Mouse (Mus musculus): Measurements from ENCODE around the gene Mcrip1.

Gene Mcrip1

GRCm38 (mm10) chr11:120514262-120514661, 35.3 kb downstream of the Mcrip1 start:
- in situ Hi-C loops (cut with MboI, MseI) = loop anchor here (5.0 kb wide), 1 partner anchor 48 kb away; no protein-coding TSS in a partner anchor

GRCm38 (mm10) chr11:120512790-120513453, 36.6 kb downstream of the Mcrip1 start:
- in situ Hi-C loops (cut with MboI, MseI) = loop anchor here (5.0 kb wide), 1 partner anchor 49 kb away; no protein-coding TSS in a partner anchor

GRCm38 (mm10) chr11:120510375-120511030, 39.0 kb downstream of the Mcrip1 start:
- in situ Hi-C loops (cut with MboI, MseI) = loop anchor here (5.0 kb wide), 1 partner anchor 52 kb away; no protein-coding TSS in a partner anchor

- in situ Hi-C loops (cut with MboI, MseI) = loop anchor here (5.0 kb wide), 1 partner anchor 52 kb away; no protein-coding TSS in a partner anchor
These were observed 39.6 kb downstream of the Mcrip1 start for GRCm38 (mm10) chr11:120509940-120510339.

- in situ Hi-C loops (cut with MboI, MseI) = no loop called here
These were observed 41.1 kb downstream of the Mcrip1 start for GRCm38 (mm10) chr11:120508290-120508870.

- in situ Hi-C loops (cut with MboI, MseI) = no loop called here
These were observed 41.8 kb downstream of the Mcrip1 start for GRCm38 (mm10) chr11:120507611-120508289.

- in situ Hi-C loops (cut with MboI, MseI) = no loop called here
These were observed 42.6 kb downstream of the Mcrip1 start for GRCm38 (mm10) chr11:120506899-120507298.

- in situ Hi-C loops (cut with MboI, MseI) = no loop called here
These were observed 43.9 kb downstream of the Mcrip1 start for GRCm38 (mm10) chr11:120505661-120506060.

GRCm38 (mm10) chr11:120501701-120502100, 47.8 kb downstream of the Mcrip1 start:
- in situ Hi-C loops (cut with MboI, MseI) = no loop called here

- in situ Hi-C loops (cut with MboI, MseI) = no loop called here
These were observed 48.5 kb downstream of the Mcrip1 start for GRCm38 (mm10) chr11:120501018-120501417.

GRCm38 (mm10) chr11:120500357-120500756, 49.2 kb downstream of the Mcrip1 start:
- in situ Hi-C loops (cut with MboI, MseI) = no loop called here

- in situ Hi-C loops (cut with MboI, MseI) = no loop called here
These were observed 49.6 kb downstream of the Mcrip1 start for GRCm38 (mm10) chr11:120499894-120500293.

- in situ Hi-C loops (cut with MboI, MseI) = no loop called here
These were observed 50.6 kb downstream of the Mcrip1 start for GRCm38 (mm10) chr11:120498891-120499290.

GRCm38 (mm10) chr11:120498226-120498625, 51.3 kb downstream of the Mcrip1 start:
- in situ Hi-C loops (cut with MboI, MseI) = no loop called here

- in situ Hi-C loops (cut with MboI, MseI) = no loop called here
These were observed 52.1 kb downstream of the Mcrip1 start for GRCm38 (mm10) chr11:120497436-120497835.

- in situ Hi-C loops (cut with MboI, MseI) = no loop called here
These were observed 55.6 kb downstream of the Mcrip1 start for GRCm38 (mm10) chr11:120493911-120494310.

GRCm38 (mm10) chr11:120493351-120493750, 56.2 kb downstream of the Mcrip1 start:
- in situ Hi-C loops (cut with MboI, MseI) = no loop called here
